Mouse (Mus musculus) bone marrow, adult 2 months (tissue): ENCODE results near the gene A4galt. TPM values are rescaled to one million over a fixed set of nuclear protein-coding genes. Genes with fewer than 3 reads are reported as not detected.

Source experiments
- H3K27ac ChIP-seq: fragments of 200-500 bp; 2 replicates; pipeline ENCODE4 v1.5.1; 2012; ENCODE audit warnings: low read depth, mild to moderate bottlenecking, control low read depth, inconsistent platforms, low read length; ENCODE audit not compliant: control insufficient read depth, poor library complexity, insufficient read depth
- H3K4me1 ChIP-seq: fragments of 200-500 bp; 2 replicates; pipeline ENCODE4 v1.6.1; 2011; ENCODE audit warnings: low read length; ENCODE audit not compliant: control insufficient read depth, insufficient read depth
- H3K4me3 ChIP-seq: fragments of 200-500 bp; replicated peaks from 2 replicates; pipeline ENCODE3; 2011; ENCODE audit warnings: mild to moderate bottlenecking, low read depth, low read length, control low read depth; ENCODE audit not compliant: control insufficient read depth
- CTCF ChIP-seq: fragments of 200-500 bp; IDR thresholded peaks from 2 replicates; pipeline ENCODE4 v1.5.1; 2011; ENCODE audit warnings: low read length, control low read depth; ENCODE audit not compliant: control insufficient read depth, insufficient read depth
- POLR2A ChIP-seq: fragments of 200-500 bp; IDR thresholded peaks from 2 replicates; pipeline ENCODE4 v1.6.1; 2011; ENCODE audit warnings: low read depth, mild to moderate bottlenecking, control low read depth, low read length, borderline replicate concordance; ENCODE audit not compliant: control insufficient read depth
- WGBS: fragments of 180-500 bp; shearing (Covaris S2); methylation state at CpG from one replicate; pipeline ENCODE4 v1.1.7; 2018; 5-methylcytosine and 5-hydroxymethylcytosine counted together
- polyA plus RNA-seq: library from polyadenylated mRNA; stranded (reverse); fragments of >200 nt; gene quantifications from 2 replicates; pipeline ENCODE4 v1.2.4, GENCODE M21; 2011; ENCODE audit warnings: low replicate concordance; ENCODE audit not compliant: missing spikeins, insufficient read depth, insufficient read length

Gene A4galt
- polyA plus RNA-seq, 1 experiment, result 4.7 TPM

GRCm38 (mm10) chr15:83255944-83256343, 4.4 kb upstream of the A4galt start:
- TF ChIP-seq CTCF (no peak), POLR2A (no peak)
- no peak overlapping the region for H3K4me3 ChIP-seq
- no peaks in the 10 kb centered on the region for H3K4me1 ChIP-seq
- H3K27ac ChIP-seq, result no peak overlapping the region
- 82% methylated on average over 7 of the region's 7 CpGs for WGBS

GRCm38 (mm10) chr15:83255191-83255782, 3.7 kb upstream of the A4galt start:
- 90% methylated on average over 4 of the region's 4 CpGs for WGBS

GRCm38 (mm10) chr15:83254372-83255070, 2.9 kb upstream of the A4galt start:
- 68% methylated on average over 10 of the region's 10 CpGs for WGBS
- Histone ChIP-seq H3K4me3 (no peak overlapping the region), H3K4me1 (no peaks in the 10 kb centered on the region), H3K27ac (no peak overlapping the region)
- TF ChIP-seq CTCF (no peak), POLR2A (no peak)

More at GRCm38 (mm10) chr15:83255191-83255782, 3.7 kb upstream of the A4galt start:
- TF ChIP-seq POLR2A (no peak), CTCF (peak; percentile 28; the same call in 1 of the 2 replicates)
- H3K4me3 ChIP-seq, result no peak overlapping the region
- no peaks in the 10 kb centered on the region for H3K4me1 ChIP-seq
- H3K27ac ChIP-seq, result no peak overlapping the region

- Histone ChIP-seq H3K4me1 (no peaks in the 10 kb centered on the region), H3K4me3 (no peak overlapping the region), H3K27ac (no peak overlapping the region)
- WGBS, result 67% methylated on average over 14 of the region's 14 CpGs
- TF ChIP-seq POLR2A (no peak), CTCF (no peak)
Observed at GRCm38 (mm10) chr15:83252060-83252459, 486 bp upstream of the A4galt start.

GRCm38 (mm10) chr15:83250651-83251175, 861 bp downstream of the A4galt start:
- no peak overlapping the region; the same call in 1 of the 2 replicates for H3K27ac ChIP-seq
- no peaks in the 10 kb centered on the region for H3K4me1 ChIP-seq
- 9% methylated on average over 20 of the region's 20 CpGs for WGBS
- TF ChIP-seq CTCF, result no peak
- TF ChIP-seq POLR2A, result no peak
- H3K4me3 ChIP-seq, result no peak overlapping the region

- TF ChIP-seq POLR2A, result no peak
- TF ChIP-seq CTCF, result no peak
- WGBS, result 74% methylated on average over 12 of the region's 12 CpGs
- no peaks in the 10 kb centered on the region for H3K4me1 ChIP-seq
- H3K27ac ChIP-seq, result no peak overlapping the region
- H3K4me3 ChIP-seq, result no peak overlapping the region
Observed at GRCm38 (mm10) chr15:83249535-83250287, 1.9 kb downstream of the A4galt start.

- no peak overlapping the region for H3K4me3 ChIP-seq
- H3K27ac ChIP-seq, result no peak overlapping the region; the same call in 1 of the 2 replicates
- TF ChIP-seq CTCF (no peak), POLR2A (no peak)
- no peaks in the 10 kb centered on the region for H3K4me1 ChIP-seq
- 57% methylated on average over 14 of the region's 14 CpGs for WGBS
Observed at GRCm38 (mm10) chr15:83248236-83248844, 3.2 kb downstream of the A4galt start.

GRCm38 (mm10) chr15:83244371-83244770, 7.2 kb downstream of the A4galt start:
- H3K4me1 ChIP-seq, result no peaks in the 10 kb centered on the region
- H3K27ac ChIP-seq, result no peak overlapping the region
- 79% methylated on average over 3 of the region's 3 CpGs for WGBS
- TF ChIP-seq CTCF, result no peak
- TF ChIP-seq POLR2A, result no peak
- no peak overlapping the region for H3K4me3 ChIP-seq
